Mouse (Mus musculus): ENCODE results near the gene Sucla2. TPM values are rescaled to one million over a fixed set of nuclear protein-coding genes. Genes with fewer than 3 reads are reported as not detected.

Sucla2 gene
- 38.3 and 40.4 TPM in 2 replicates for polyA plus RNA-seq (2012)

DNA sequence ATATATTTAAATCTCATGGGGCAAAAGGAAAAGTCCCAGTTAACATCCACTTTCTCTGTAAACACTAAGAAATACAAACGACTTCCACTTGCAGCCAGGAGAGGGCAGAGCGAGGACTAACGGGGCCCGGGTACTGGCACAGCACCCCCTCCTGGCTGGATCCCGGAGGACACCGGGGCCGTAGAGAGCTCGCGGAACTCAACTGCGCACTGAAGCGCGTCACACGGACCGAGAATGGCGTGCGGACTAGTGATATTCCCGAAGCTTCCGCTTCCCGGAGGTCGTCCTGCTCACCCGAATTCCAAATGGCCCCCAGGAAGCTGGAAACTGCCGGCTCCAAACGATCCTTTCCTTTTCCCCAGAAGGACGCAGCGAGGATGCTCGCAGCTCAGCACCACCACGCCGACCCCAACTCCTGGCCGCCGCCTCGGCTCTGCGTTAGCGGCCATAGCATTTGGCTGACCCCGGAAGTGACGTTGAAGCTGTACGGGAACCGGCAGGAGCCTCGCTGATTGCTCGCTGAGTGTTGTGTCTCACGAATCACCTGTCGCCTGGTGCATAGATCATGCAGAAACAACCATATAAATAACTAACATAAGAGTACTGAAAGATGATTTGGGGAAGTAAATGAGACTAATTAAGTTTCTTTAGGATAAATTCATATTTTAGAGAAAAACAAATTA is at the start of gene Sucla2:
Gene Sucla2 (plus strand): TSS at position 554 of the 683 bp plus-strand sequence.

DNA sequence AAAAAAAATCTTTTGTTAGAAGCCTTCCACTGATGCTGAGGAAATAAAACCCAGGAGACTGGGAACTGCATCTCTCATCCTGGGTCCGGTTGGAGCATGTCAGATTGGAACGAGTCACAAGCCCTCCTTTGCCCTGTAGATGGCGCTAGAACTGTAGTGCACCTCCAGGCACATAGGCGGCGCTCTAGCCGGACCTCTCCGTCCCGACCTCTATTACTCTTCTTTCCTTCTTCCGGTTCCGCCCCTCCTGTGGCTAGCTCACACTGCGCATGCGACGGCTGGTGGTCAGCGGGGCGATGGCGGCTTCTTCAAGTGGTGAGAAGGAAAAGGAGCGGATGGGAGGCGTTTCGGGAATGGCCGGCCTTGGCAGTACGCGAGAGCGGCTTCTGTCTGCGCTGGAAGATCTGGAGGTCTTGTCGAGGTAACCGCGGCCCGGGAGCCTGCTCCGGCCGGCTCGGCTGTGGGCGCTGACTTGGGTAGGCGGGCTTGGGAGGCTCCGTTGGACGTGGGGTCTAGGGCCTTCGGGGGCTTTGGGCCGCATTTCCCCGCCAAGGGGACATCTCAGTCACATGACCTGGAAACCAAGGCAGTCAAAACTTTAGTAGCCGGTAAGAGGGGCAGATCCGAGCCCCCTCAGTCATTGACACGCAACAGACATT is 15.2 kb upstream of the Sucla2 start, which contains the start of gene Med4:
Gene Med4 (plus strand): TSS at position 261 of the 659 bp plus-strand sequence.

DNA sequence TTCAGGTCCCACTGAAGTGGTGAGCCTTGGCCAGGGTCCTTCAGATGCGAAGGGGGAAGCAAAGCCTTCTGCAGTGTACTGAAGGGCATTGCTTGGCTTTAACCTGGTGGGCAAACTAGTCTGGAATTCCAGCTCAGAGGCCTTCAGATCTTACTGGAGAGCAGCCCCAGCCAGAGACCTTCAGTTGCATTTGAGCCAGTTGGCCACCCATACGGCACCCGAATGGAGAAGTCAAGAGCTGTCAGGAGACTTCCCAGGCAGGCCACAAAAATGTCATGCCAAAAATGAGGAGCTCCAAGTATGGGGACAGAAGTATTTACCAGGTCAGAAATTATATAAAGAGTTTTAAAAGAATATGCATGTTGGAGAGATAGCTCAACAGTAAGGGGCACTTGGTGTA is 22.9 kb downstream of the Sucla2 start, which contains the start of gene Nudt15:
Gene Nudt15 (minus strand): TSS at position 192 of the 400 bp plus-strand sequence.

Other genes starting within 250 kb of the Sucla2 start
- 5.1 and 5.6 TPM in 2 replicates for gene Rb1, start 199.5 kb upstream of the Sucla2 start, polyA plus RNA-seq (2012)
- 346 and 422 TPM in 2 replicates for gene Itm2b, start 140.0 kb upstream of the Sucla2 start, polyA plus RNA-seq (2012)
- 6.9 and 11.3 TPM in 2 replicates for gene Med4, start 15.3 kb upstream of the Sucla2 start, polyA plus RNA-seq (2012)
- gene Nudt15, start 22.9 kb downstream of the Sucla2 start, polyA plus RNA-seq (2012): 0.49 and 0.53 TPM in 2 replicates
- gene Gm21750, start 135.9 kb downstream of the Sucla2 start, polyA plus RNA-seq (2012): not detected in 2 replicates

Data from megakaryocyte-erythroid progenitor cell, adult 5 weeks (primary cell).